Mouse (Mus musculus) CH12.LX (cell line): Measurements from ENCODE around the gene Kdr. TPM values are rescaled to one million over a fixed set of nuclear protein-coding genes. Genes with fewer than 3 reads are reported as not detected.

Source experiments
- DNase-seq: peaks from one replicate; pipeline ENCODE4 v3.0.0-alpha.2; 2013; ENCODE audit errors: extremely low read depth
- H3K27ac ChIP-seq: 2 replicates; pipeline ENCODE4 v1.5.1; 2012; ENCODE audit warnings: low read depth, mild to moderate bottlenecking, control low read depth, moderate library complexity; ENCODE audit not compliant: insufficient read depth
- H3K27me3 ChIP-seq: replicated peaks from 2 replicates; pipeline ENCODE3; 2012; ENCODE audit warnings: inconsistent platforms
- H3K36me3 ChIP-seq, 2 experiments: replicated peaks in 1 of 2; 2 replicates each; pipeline versions ENCODE3 to v1.6.1; 2012; ENCODE audit warnings: inconsistent platforms in 1 of 2, low read length in 1 of 2, mild to moderate bottlenecking in 1 of 2, mixed read lengths in 1 of 2, moderate library complexity in 1 of 2; ENCODE audit not compliant: control insufficient read depth in 1 of 2, insufficient read depth in 1 of 2
- H3K4me1 ChIP-seq, 2 experiments: 2 replicates each; pipeline ENCODE4 v1.6.1; 2012; ENCODE audit warnings: inconsistent platforms in 1 of 2, moderate library complexity in 1 of 2; ENCODE audit not compliant: insufficient read depth in 2 of 2, control insufficient read depth in 1 of 2
- H3K4me2 ChIP-seq: 2 replicates; pipeline ENCODE4 v1.6.1; 2012; ENCODE audit warnings: low read depth, mild to moderate bottlenecking, control low read depth; ENCODE audit not compliant: poor library complexity, insufficient read depth, severe bottlenecking
- H3K4me3 ChIP-seq, 3 experiments: fragments of 150-350 bp in 1 of 3; sonication (generic) in 1 of 3; replicated peaks in 1 of 3; 2 replicates each; pipeline versions ENCODE3 to v1.5.1; 2011 to 2012; ENCODE audit warnings: low read depth in 2 of 3, low read length in 2 of 3, mild to moderate bottlenecking in 2 of 3, moderate library complexity in 2 of 3, control low read depth in 1 of 3, improper control_type of control experiment in 1 of 3, inconsistent platforms in 1 of 3, mixed read lengths in 1 of 3; ENCODE audit not compliant: poor library complexity in 1 of 3
- H3K79me2 ChIP-seq: replicated peaks from 2 replicates; pipeline ENCODE4 v1.6.1; 2012; ENCODE audit warnings: mild to moderate bottlenecking, moderate library complexity; ENCODE audit not compliant: control insufficient read depth, poor library complexity, insufficient read depth, severe bottlenecking; ENCODE audit errors: extremely low read depth
- H3K9ac ChIP-seq: 2 replicates; pipeline ENCODE4 v1.6.1; 2012; ENCODE audit warnings: low read depth, mild to moderate bottlenecking, control low read depth, moderate library complexity; ENCODE audit not compliant: insufficient read depth
- H3K9me3 ChIP-seq: replicated peaks from 2 replicates; pipeline ENCODE3; 2012; ENCODE audit warnings: low read length, inconsistent platforms, mixed read lengths
- BHLHE40 ChIP-seq: IDR thresholded peaks from 2 replicates; pipeline ENCODE4 v1.6.1; 2011; ENCODE audit warnings: mild to moderate bottlenecking, low read depth, low read length, improper control_type of control experiment
- CHD2 ChIP-seq: IDR thresholded peaks from 2 replicates; pipeline ENCODE4 v1.6.1; 2011; ENCODE audit warnings: low read length, improper control_type of control experiment
- CTCF ChIP-seq, 2 experiments: IDR thresholded peaks in 1 of 2; conservative IDR thresholded peaks in 1 of 2; 2 replicates each; pipeline ENCODE4 v1.5.1; 2011 to 2012; ENCODE audit warnings: low read depth in 2 of 2, low read length in 2 of 2, improper control_type of control experiment in 1 of 2, inconsistent platforms in 1 of 2, mild to moderate bottlenecking in 1 of 2, moderate library complexity in 1 of 2
- E2F4 ChIP-seq: IDR thresholded peaks from 2 replicates; pipeline ENCODE4 v1.6.1; 2011; ENCODE audit warnings: low read depth, low read length, improper control_type of control experiment; ENCODE audit not compliant: insufficient replicate concordance
- ELF1 ChIP-seq: IDR thresholded peaks from 2 replicates; pipeline ENCODE4 v1.6.1; 2014; ENCODE audit warnings: low read depth, mild to moderate bottlenecking, inconsistent platforms, low read length, improper control_type of control experiment
- EP300 ChIP-seq: IDR thresholded peaks from 2 replicates; pipeline ENCODE4 v1.6.1; 2011; ENCODE audit warnings: low read length, improper control_type of control experiment
- HCFC1 ChIP-seq: IDR thresholded peaks from 2 replicates; pipeline ENCODE4 v1.6.1; 2012; ENCODE audit warnings: low read depth, mild to moderate bottlenecking, inconsistent platforms, low read length, improper control_type of control experiment
- JUN ChIP-seq: IDR thresholded peaks from 2 replicates; pipeline ENCODE4 v1.6.1; 2011; ENCODE audit warnings: low read depth, mild to moderate bottlenecking, low read length, improper control_type of control experiment, moderate library complexity; ENCODE audit not compliant: insufficient read depth
- KAT2A ChIP-seq: IDR thresholded peaks from 2 replicates; pipeline ENCODE4 v1.6.1; 2012; ENCODE audit warnings: low read length, improper control_type of control experiment, inconsistent platforms; ENCODE audit not compliant: insufficient replicate concordance
- MAZ ChIP-seq: IDR thresholded peaks from 2 replicates; pipeline ENCODE4 v1.6.1; 2012; ENCODE audit warnings: low read depth, mild to moderate bottlenecking, inconsistent platforms, low read length, improper control_type of control experiment, moderate library complexity
- NELFE ChIP-seq: IDR thresholded peaks from 2 replicates; pipeline ENCODE4 v1.6.1; 2011; ENCODE audit warnings: low read depth, low read length, improper control_type of control experiment
- POLR2AphosphoS2 ChIP-seq: IDR thresholded peaks from 2 replicates; pipeline ENCODE4 v1.6.1; 2011; ENCODE audit warnings: low read depth, low read length, improper control_type of control experiment
- SMC3 ChIP-seq: IDR thresholded peaks from 2 replicates; pipeline ENCODE4 v1.6.1; 2011; ENCODE audit warnings: low read depth, low read length, improper control_type of control experiment
- TBP ChIP-seq: conservative IDR thresholded peaks from 2 replicates; pipeline ENCODE4 v1.6.1; 2011; ENCODE audit warnings: low read depth, low read length, improper control_type of control experiment
- TCF12 ChIP-seq: IDR thresholded peaks from 2 replicates; pipeline ENCODE4 v1.6.1; 2014; ENCODE audit warnings: low read depth, mild to moderate bottlenecking, inconsistent platforms, low read length, improper control_type of control experiment
- UBTF ChIP-seq: IDR thresholded peaks from 2 replicates; pipeline ENCODE4 v1.6.1; 2012; ENCODE audit warnings: low read depth, mild to moderate bottlenecking, inconsistent platforms, low read length, improper control_type of control experiment, moderate library complexity
- USF1 ChIP-seq: IDR thresholded peaks from 2 replicates; pipeline ENCODE4 v1.6.1; 2014; ENCODE audit warnings: low read depth, mild to moderate bottlenecking, inconsistent platforms, low read length, improper control_type of control experiment
- ZC3H11A ChIP-seq: IDR thresholded peaks from 2 replicates; pipeline ENCODE4 v1.6.1; 2012; ENCODE audit warnings: low read depth, mild to moderate bottlenecking, inconsistent platforms, low read length, improper control_type of control experiment
- ZKSCAN1 ChIP-seq: IDR thresholded peaks from 2 replicates; pipeline ENCODE4 v1.6.1; 2012; ENCODE audit warnings: low read depth, inconsistent platforms, low read length, improper control_type of control experiment, borderline replicate concordance
- ZMIZ1 ChIP-seq: IDR thresholded peaks from 2 replicates; pipeline ENCODE4 v1.6.1; 2012; ENCODE audit warnings: low read depth, mild to moderate bottlenecking, inconsistent platforms, low read length, improper control_type of control experiment
- ZNF384 ChIP-seq: IDR thresholded peaks from 2 replicates; pipeline ENCODE4 v1.6.1; 2012; ENCODE audit warnings: low read depth, low read length, improper control_type of control experiment, inconsistent platforms
- dilution Hi-C: fragments of 300-500 bp; cut with MboI; formaldehyde crosslinking; loops from 2 replicates; pipeline ENCODE4 v1.14.3; 2020; ENCODE audit warnings: low sequenced_read_pairs; ENCODE audit not compliant: extremely low pct_unique_long_range_greater_than_20kb, extremely low pct_ligation_motif_present
- in situ Hi-C: fragments of 300-500 bp; cut with MboI; formaldehyde crosslinking; loops from 3 replicates; pipeline ENCODE4 v1.14.3; 2019; ENCODE audit warnings: low sequenced_read_pairs, low pct_ligation_motif_present, low pct_unique_long_range_greater_than_20kb, mixed read lengths
- polyA plus RNA-seq: library from polyadenylated mRNA; unstranded; fragments of >175 nt; gene quantifications from 2 replicates; pipeline ENCODE4 v1.2.1, GENCODE M21; 2012; ENCODE audit warnings: low read depth; ENCODE audit not compliant: insufficient read length
- total RNA-seq, 2 experiments: library from RNA; depleted of rRNA; stranded (reverse); fragments of 300-350 nt in 1 of 2; fragments of >200 nt in 1 of 2; gene quantifications; 2 replicates each; pipeline ENCODE4 v1.2.3; 2012 to 2014

Kdr gene
- total and polyA plus RNA-seq, 3 experiments = not detected

DNA sequence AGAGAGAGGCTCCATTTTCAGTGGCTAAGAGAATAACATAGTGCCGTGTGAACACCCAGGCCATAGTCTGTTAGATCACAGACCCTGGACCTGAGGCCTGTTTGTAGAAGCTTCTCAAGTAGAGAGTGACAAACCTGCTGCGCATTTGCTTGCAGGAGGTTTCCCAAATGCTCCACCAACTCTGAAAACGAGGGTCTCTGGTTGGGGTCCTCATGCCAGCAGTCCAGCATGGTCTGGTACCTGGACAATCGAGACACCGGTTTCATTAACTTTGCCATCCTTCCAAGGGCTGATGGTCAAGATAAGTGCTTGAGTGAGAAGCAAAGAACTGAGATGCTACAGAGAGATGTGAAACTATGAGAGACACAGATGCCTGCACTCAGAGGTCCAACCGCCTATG, 35.0 kb downstream of the Kdr start:
- Histone ChIP-seq H3K9ac (no peak overlapping the region), H3K4me2 (no peak overlapping the region), H3K27me3 (no peaks in the 10 kb centered on the region), H3K79me2 (no peaks in the 10 kb centered on the region), H3K36me3 (no peaks in the 10 kb centered on the region), H3K27ac (no peak overlapping the region), H3K4me3 (no peak overlapping the region), H3K4me1 (peaks cover 0 to 9% of the 10 kb centered on the region in 2 experiments; a peak in 1 of 4 replicates), H3K9me3 (no peaks in the 10 kb centered on the region)
- TF ChIP-seq POLR2AphosphoS2 (no peak), EP300 (no peak)
- DNase-seq = no peak
- in situ Hi-C loops = no loop called here
- dilution Hi-C loops = no loop called here

DNA sequence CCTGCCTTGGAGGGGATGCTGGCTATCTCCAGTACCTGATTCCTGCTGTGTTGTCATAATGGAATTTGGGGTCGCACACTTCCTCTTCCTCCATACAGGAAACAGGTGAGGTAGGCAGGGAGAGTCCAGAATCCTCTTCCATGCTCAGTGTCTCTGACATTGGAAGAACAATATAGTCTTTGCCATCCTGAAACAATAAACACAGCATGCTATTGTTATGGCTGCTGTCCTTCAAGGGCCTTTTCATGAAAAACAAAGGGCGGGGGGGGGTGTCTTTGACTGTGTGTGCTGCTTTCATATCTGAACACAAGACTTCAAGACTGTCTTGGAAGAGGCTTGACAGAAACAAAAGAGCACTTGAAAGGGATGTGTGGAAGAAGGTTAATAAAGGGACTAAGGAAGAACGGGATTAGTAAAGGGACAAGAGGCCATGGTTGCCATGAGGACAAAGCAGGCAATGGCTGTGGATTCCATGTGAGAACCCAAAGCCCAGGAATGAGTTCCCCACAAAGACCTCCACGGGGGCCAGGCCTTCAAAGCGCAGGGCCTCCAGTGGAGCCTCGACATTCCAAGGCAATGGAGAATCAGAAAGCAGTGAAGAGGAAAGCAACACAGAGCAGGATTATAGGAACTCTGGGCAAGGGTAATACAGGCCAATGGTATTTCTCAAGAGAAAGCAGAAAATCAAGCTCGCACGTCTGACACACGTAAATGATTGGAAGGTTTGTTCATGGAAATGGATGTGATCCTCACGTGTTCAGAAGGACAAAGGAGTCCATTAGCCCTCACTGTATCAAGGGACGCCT, 36.3 kb downstream of the Kdr start:
- in situ Hi-C loops = no loop called here
- no peak overlapping the region for H3K4me2 ChIP-seq
- no peaks in the 10 kb centered on the region for H3K36me3 ChIP-seq
- H3K27ac ChIP-seq = no peak overlapping the region
- H3K9ac ChIP-seq = no peak overlapping the region
- H3K27me3 ChIP-seq = no peaks in the 10 kb centered on the region
- H3K4me3 ChIP-seq = no peak overlapping the region
- peaks cover 0 to 9% of the 10 kb centered on the region in 2 experiments; a peak in 1 of 4 replicates for H3K4me1 ChIP-seq
- TF ChIP-seq TBP (no peak), CTCF (conservative IDR thresholded peaks at IDR 0.05 in 1 of 2, IDR thresholded peaks at IDR 0.05 in 1 of 2; ENCODE audit: low read depth in 2 of 2, low read length in 2 of 2) (no peak), NELFE (no peak), ZNF384 (no peak), SMC3 (no peak), E2F4 (no peak), ZKSCAN1 (no peak), JUN (no peak), EP300 (no peak), HCFC1 (no peak), BHLHE40 (no peak), MAZ (no peak), ZC3H11A (no peak), CHD2 (no peak), TCF12 (no peak), KAT2A (no peak), UBTF (no peak), ELF1 (no peak), ZMIZ1 (no peak), USF1 (no peak)
- TF ChIP-seq, all 38 proteins: peak for 0
- dilution Hi-C loops = no loop called here
- DNase-seq = no peak
- H3K79me2 ChIP-seq = no peaks in the 10 kb centered on the region
- H3K9me3 ChIP-seq = no peaks in the 10 kb centered on the region
